Mouse (Mus musculus): ENCODE results near the gene Zfp51. TPM values are rescaled to one million over a fixed set of nuclear protein-coding genes. Genes with fewer than 3 reads are reported as not detected.
"Not testable (repeated sequence)": the region's sequence is repeated elsewhere in the genome, so short reads cannot be mapped to it uniquely, and the experiment has no call there.

Gene Zfp51
- 6.2 and 6.3 TPM in 2 replicates for polyA plus RNA-seq (2015; fragmentation: Nextera tagmentation; extraction: Ambion mirVana)

- peak; percentile 100 for ATAC-seq (ENCODE audit: low read depth)
- Histone ChIP-seq H3K27me3 (ENCODE audit: control insufficient read depth, insufficient read depth, low read depth, low read length) (no peaks in the 10 kb centered on the region), H3K9me3 (replicated peaks; ENCODE audit: control insufficient read depth, low read length) (no peaks in the 10 kb centered on the region), H3K4me2 (ENCODE audit: low read depth, low read length) (peak within 1 kb of the TSS; percentile 90), H3K36me3 (ENCODE audit: control insufficient read depth, insufficient read depth) (no peaks in the 10 kb centered on the region), H3K9ac (ENCODE audit: low read depth, low read length) (peak within 1 kb of the TSS; percentile 64), H3K4me1 (ENCODE audit: control insufficient read depth, low read depth, low read length) (peaks cover 4% of the 10 kb centered on the region), H3K27ac (ENCODE audit: low read length) (peak within 1 kb of the TSS; percentile 89), H3K4me3 (ENCODE audit: low read depth, low read length) (peak within 1 kb of the TSS; percentile 87)
- WGBS (ENCODE audit: insufficient replicate concordance), result under 1% methylated on average over 26 of the region's 26 CpGs
Observed at GRCm38 (mm10) chr17:21450138-21450704, at the start of gene Zfp51. TSS of gene Zfp51 (plus strand) at chr17:21450374.

- Histone ChIP-seq H3K27ac (ENCODE audit: low read length) (peak within 1 kb of the TSS; percentile 86), H3K4me1 (ENCODE audit: control insufficient read depth, low read depth, low read length) (peaks cover 7% of the 10 kb centered on the region; the same call in 1 of the 2 replicates), H3K9me3 (replicated peaks; ENCODE audit: control insufficient read depth, low read length) (no peaks in the 10 kb centered on the region), H3K9ac (ENCODE audit: low read depth, low read length) (peak within 1 kb of the TSS; percentile 60), H3K27me3 (ENCODE audit: control insufficient read depth, insufficient read depth, low read depth, low read length) (no peaks in the 10 kb centered on the region), H3K4me2 (ENCODE audit: low read depth, low read length) (peak within 1 kb of the TSS; percentile 85), H3K4me3 (ENCODE audit: low read depth, low read length) (peak within 1 kb of the TSS; percentile 67), H3K36me3 (ENCODE audit: control insufficient read depth, insufficient read depth) (no peaks in the 10 kb centered on the region)
- under 1% methylated on average over 22 of the region's 22 CpGs for WGBS (ENCODE audit: insufficient replicate concordance)
- peak; percentile 100 for ATAC-seq (ENCODE audit: low read depth)
Observed at GRCm38 (mm10) chr17:21422664-21423599, 27.2 kb upstream of the Zfp51 start, which contains the start of gene Zfp54. TSS of gene Zfp54 (plus strand) at chr17:21423227.

- not testable (repeated sequence) for H3K36me3 ChIP-seq (ENCODE audit: control insufficient read depth, insufficient read depth); H3K9me3 ChIP-seq (replicated peaks; ENCODE audit: control insufficient read depth, low read length); H3K4me2 ChIP-seq (ENCODE audit: low read depth, low read length); H3K27ac ChIP-seq (ENCODE audit: low read length); H3K4me1 ChIP-seq (ENCODE audit: control insufficient read depth, low read depth, low read length); ATAC-seq (ENCODE audit: low read depth); H3K4me3 ChIP-seq (ENCODE audit: low read depth, low read length); H3K27me3 ChIP-seq (ENCODE audit: control insufficient read depth, insufficient read depth, low read depth, low read length); H3K9ac ChIP-seq (ENCODE audit: low read depth, low read length)
- WGBS (ENCODE audit: insufficient replicate concordance), result 60% methylated on average over 9 of the region's 9 CpGs
Observed at GRCm38 (mm10) chr17:21438806-21439400, 11.3 kb upstream of the Zfp51 start.

- Histone ChIP-seq H3K9me3 (replicated peaks; ENCODE audit: control insufficient read depth, low read length) (no peaks in the 10 kb centered on the region), H3K36me3 (ENCODE audit: control insufficient read depth, insufficient read depth) (no peaks in the 10 kb centered on the region), H3K4me1 (ENCODE audit: control insufficient read depth, low read depth, low read length) (peaks cover 4% of the 10 kb centered on the region), H3K27ac (ENCODE audit: low read length) (peak overlapping the region; percentile 89), H3K9ac (ENCODE audit: low read depth, low read length) (peak overlapping the region; percentile 64), H3K27me3 (ENCODE audit: control insufficient read depth, insufficient read depth, low read depth, low read length) (no peaks in the 10 kb centered on the region), H3K4me3 (ENCODE audit: low read depth, low read length) (peak overlapping the region; percentile 87), H3K4me2 (ENCODE audit: low read depth, low read length) (peak overlapping the region; percentile 90)
- ATAC-seq (ENCODE audit: low read depth), result peak; percentile 71
- WGBS (ENCODE audit: insufficient replicate concordance), result 0% methylated on average over 3 of the region's 3 CpGs
Observed at GRCm38 (mm10) chr17:21449669-21450068, 505 bp upstream of the Zfp51 start.

- no peak overlapping the region for H3K9ac ChIP-seq (ENCODE audit: low read depth, low read length)
- no peak overlapping the region for H3K4me3 ChIP-seq (ENCODE audit: low read depth, low read length)
- no peak overlapping the region for H3K4me2 ChIP-seq (ENCODE audit: low read depth, low read length)
- H3K9me3 ChIP-seq (replicated peaks; ENCODE audit: control insufficient read depth, low read length), result no peaks in the 10 kb centered on the region
- ATAC-seq (ENCODE audit: low read depth), result no peak
- H3K36me3 ChIP-seq (ENCODE audit: control insufficient read depth, insufficient read depth), result peaks cover 13% of the 10 kb centered on the region
- no peaks in the 10 kb centered on the region for H3K27me3 ChIP-seq (ENCODE audit: control insufficient read depth, insufficient read depth, low read depth, low read length)
- no peak overlapping the region for H3K27ac ChIP-seq (ENCODE audit: low read length)
- H3K4me1 ChIP-seq (ENCODE audit: control insufficient read depth, low read depth, low read length), result no peaks in the 10 kb centered on the region
- 82% methylated on average over 5 of the region's 5 CpGs for WGBS (ENCODE audit: insufficient replicate concordance)
Observed at GRCm38 (mm10) chr17:21463550-21463949, 13.4 kb downstream of the Zfp51 start.

- no peaks in the 10 kb centered on the region for H3K27me3 ChIP-seq (ENCODE audit: control insufficient read depth, insufficient read depth, low read depth, low read length)
- H3K27ac ChIP-seq (ENCODE audit: low read length), result no peak overlapping the region
- H3K9me3 ChIP-seq (replicated peaks; ENCODE audit: control insufficient read depth, low read length), result no peaks in the 10 kb centered on the region
- 21% methylated on average over 3 of the region's 3 CpGs for WGBS (ENCODE audit: insufficient replicate concordance)
- H3K9ac ChIP-seq (ENCODE audit: low read depth, low read length), result no peak overlapping the region
- H3K4me2 ChIP-seq (ENCODE audit: low read depth, low read length), result no peak overlapping the region
- H3K4me3 ChIP-seq (ENCODE audit: low read depth, low read length), result no peak overlapping the region
- no peaks in the 10 kb centered on the region for H3K36me3 ChIP-seq (ENCODE audit: control insufficient read depth, insufficient read depth)
- no peak for ATAC-seq (ENCODE audit: low read depth)
- H3K4me1 ChIP-seq (ENCODE audit: control insufficient read depth, low read depth, low read length), result peaks cover 17% of the 10 kb centered on the region
Observed at GRCm38 (mm10) chr17:21472032-21472652, 22.0 kb downstream of the Zfp51 start.

- H3K27me3 ChIP-seq (ENCODE audit: control insufficient read depth, insufficient read depth, low read depth, low read length), result no peaks in the 10 kb centered on the region
- peaks cover 17% of the 10 kb centered on the region for H3K4me1 ChIP-seq (ENCODE audit: control insufficient read depth, low read depth, low read length)
- no peak overlapping the region for H3K9ac ChIP-seq (ENCODE audit: low read depth, low read length)
- H3K27ac ChIP-seq (ENCODE audit: low read length), result no peak overlapping the region; the same call in 1 of the 2 replicates
- peak overlapping the region; percentile 7; the same call in 1 of the 2 replicates for H3K4me2 ChIP-seq (ENCODE audit: low read depth, low read length)
- no peak overlapping the region for H3K4me3 ChIP-seq (ENCODE audit: low read depth, low read length)
- no peaks in the 10 kb centered on the region for H3K9me3 ChIP-seq (replicated peaks; ENCODE audit: control insufficient read depth, low read length)
- 19% methylated on average over 2 of the region's 2 CpGs for WGBS (ENCODE audit: insufficient replicate concordance)
- H3K36me3 ChIP-seq (ENCODE audit: control insufficient read depth, insufficient read depth), result no peaks in the 10 kb centered on the region
- peak; percentile 76 for ATAC-seq (ENCODE audit: low read depth)
Observed at GRCm38 (mm10) chr17:21472653-21473307, 22.6 kb downstream of the Zfp51 start.

Data from liver, embryonic 16.5 days (tissue).